Mouse (Mus musculus): ENCODE results near the gene Kirrel3. TPM values are rescaled to one million over a fixed set of nuclear protein-coding genes. Genes with fewer than 3 reads are reported as not detected.

The Kirrel3 gene
- polyA plus RNA-seq, 1 experiment from 2014 or later: 1.3 TPM

GRCm38 (mm10) chr9:34825402-34826008, 339.8 kb downstream of the Kirrel3 start:
- ATAC-seq (ENCODE audit: insufficient number of reproducible peaks, low FRiP score): no peak
- H3K9me3 ChIP-seq (replicated peaks): no peaks in the 10 kb centered on the region
- H3K27ac ChIP-seq (ENCODE audit: poor library complexity, severe bottlenecking): no peak overlapping the region
- H3K9ac ChIP-seq: no peak overlapping the region
- H3K27me3 ChIP-seq (replicated peaks): no peaks in the 10 kb centered on the region; the same call in 1 of the 2 replicates
- H3K4me3 ChIP-seq: no peak overlapping the region
- no peak overlapping the region for H3K4me2 ChIP-seq
- no peaks in the 10 kb centered on the region for H3K36me3 ChIP-seq
- WGBS: 70% methylated on average over 11 of the region's 11 CpGs
- H3K4me1 ChIP-seq (replicated peaks): no peaks in the 10 kb centered on the region

- no peak overlapping the region for H3K27ac ChIP-seq (ENCODE audit: poor library complexity, severe bottlenecking)
- ATAC-seq (ENCODE audit: insufficient number of reproducible peaks, low FRiP score): no peak
- H3K4me3 ChIP-seq: no peak overlapping the region
- H3K9ac ChIP-seq: no peak overlapping the region
- WGBS: 44% methylated on average over 3 of the region's 3 CpGs
- no peak overlapping the region for H3K4me2 ChIP-seq
- no peaks in the 10 kb centered on the region for H3K36me3 ChIP-seq
- H3K4me1 ChIP-seq (replicated peaks): no peaks in the 10 kb centered on the region
- no peaks in the 10 kb centered on the region; the same call in 1 of the 2 replicates for H3K27me3 ChIP-seq (replicated peaks)
- no peaks in the 10 kb centered on the region for H3K9me3 ChIP-seq (replicated peaks)
Observed at GRCm38 (mm10) chr9:34830696-34831095, 345.0 kb downstream of the Kirrel3 start.

- Histone ChIP-seq H3K4me3 (no peak overlapping the region), H3K36me3 (no peaks in the 10 kb centered on the region), H3K4me2 (no peak overlapping the region), H3K4me1 (replicated peaks) (no peaks in the 10 kb centered on the region), H3K27me3 (replicated peaks) (peaks cover 4% of the 10 kb centered on the region), H3K9ac (no peak overlapping the region), H3K9me3 (replicated peaks) (no peaks in the 10 kb centered on the region), H3K27ac (ENCODE audit: poor library complexity, severe bottlenecking) (no peak overlapping the region)
- no peak for ATAC-seq (ENCODE audit: insufficient number of reproducible peaks, low FRiP score)
- 63% methylated on average over 2 of the region's 2 CpGs for WGBS
Observed at GRCm38 (mm10) chr9:34836801-34837200, 351.1 kb downstream of the Kirrel3 start.

GRCm38 (mm10) chr9:34837700-34838462, 352.2 kb downstream of the Kirrel3 start:
- 39% methylated on average over 10 of the region's 10 CpGs for WGBS
- no peaks in the 10 kb centered on the region for H3K9me3 ChIP-seq (replicated peaks)
- H3K4me2 ChIP-seq: no peak overlapping the region
- H3K4me3 ChIP-seq: no peak overlapping the region
- peaks cover 12% of the 10 kb centered on the region for H3K27me3 ChIP-seq (replicated peaks)
- no peaks in the 10 kb centered on the region for H3K4me1 ChIP-seq (replicated peaks)
- H3K27ac ChIP-seq (ENCODE audit: poor library complexity, severe bottlenecking): no peak overlapping the region
- no peaks in the 10 kb centered on the region for H3K36me3 ChIP-seq
- H3K9ac ChIP-seq: no peak overlapping the region
- no peak for ATAC-seq (ENCODE audit: insufficient number of reproducible peaks, low FRiP score)

GRCm38 (mm10) chr9:34843275-34843965, 357.7 kb downstream of the Kirrel3 start:
- H3K27me3 ChIP-seq (replicated peaks): peaks cover 22% of the 10 kb centered on the region
- no peaks in the 10 kb centered on the region for H3K4me1 ChIP-seq (replicated peaks)
- H3K4me3 ChIP-seq: no peak overlapping the region
- H3K9me3 ChIP-seq (replicated peaks): no peaks in the 10 kb centered on the region
- WGBS: 51% methylated on average over 10 of the region's 10 CpGs
- ATAC-seq (ENCODE audit: insufficient number of reproducible peaks, low FRiP score): no peak
- no peaks in the 10 kb centered on the region for H3K36me3 ChIP-seq
- H3K4me2 ChIP-seq: no peak overlapping the region
- H3K9ac ChIP-seq: no peak overlapping the region
- H3K27ac ChIP-seq (ENCODE audit: poor library complexity, severe bottlenecking): no peak overlapping the region

- H3K9ac ChIP-seq: no peak overlapping the region
- ATAC-seq (ENCODE audit: insufficient number of reproducible peaks, low FRiP score): no peak
- no peaks in the 10 kb centered on the region for H3K36me3 ChIP-seq
- H3K27ac ChIP-seq (ENCODE audit: poor library complexity, severe bottlenecking): no peak overlapping the region
- no peak overlapping the region for H3K4me3 ChIP-seq
- no peak overlapping the region for H3K4me2 ChIP-seq
- WGBS: 58% methylated on average over 1 of the region's 1 CpGs
- H3K4me1 ChIP-seq (replicated peaks): no peaks in the 10 kb centered on the region
- peaks cover 22% of the 10 kb centered on the region for H3K27me3 ChIP-seq (replicated peaks)
- no peaks in the 10 kb centered on the region for H3K9me3 ChIP-seq (replicated peaks)
Observed at GRCm38 (mm10) chr9:34846440-34846839, 360.7 kb downstream of the Kirrel3 start.

GRCm38 (mm10) chr9:34847664-34848063, 362.0 kb downstream of the Kirrel3 start:
- peaks cover 11% of the 10 kb centered on the region; the same call in 1 of the 2 replicates for H3K27me3 ChIP-seq (replicated peaks)

GRCm38 (mm10) chr9:34851136-34851535, 365.4 kb downstream of the Kirrel3 start:
- no peaks in the 10 kb centered on the region for H3K9me3 ChIP-seq (replicated peaks)
- no peaks in the 10 kb centered on the region for H3K27me3 ChIP-seq (replicated peaks)
- no peak overlapping the region for H3K4me2 ChIP-seq
- WGBS: 69% methylated on average over 4 of the region's 4 CpGs
- H3K36me3 ChIP-seq: no peaks in the 10 kb centered on the region
- no peak overlapping the region for H3K4me3 ChIP-seq
- ATAC-seq (ENCODE audit: insufficient number of reproducible peaks, low FRiP score): no peak
- no peak overlapping the region for H3K9ac ChIP-seq
- no peaks in the 10 kb centered on the region for H3K4me1 ChIP-seq (replicated peaks)
- H3K27ac ChIP-seq (ENCODE audit: poor library complexity, severe bottlenecking): no peak overlapping the region

More at GRCm38 (mm10) chr9:34847664-34848063, 362.0 kb downstream of the Kirrel3 start:
- H3K9ac ChIP-seq: no peak overlapping the region
- H3K4me2 ChIP-seq: no peak overlapping the region
- H3K27ac ChIP-seq (ENCODE audit: poor library complexity, severe bottlenecking): no peak overlapping the region
- no peak overlapping the region for H3K4me3 ChIP-seq
- H3K9me3 ChIP-seq (replicated peaks): no peaks in the 10 kb centered on the region
- ATAC-seq (ENCODE audit: insufficient number of reproducible peaks, low FRiP score): no peak
- WGBS: 55% methylated on average over 5 of the region's 5 CpGs
- H3K36me3 ChIP-seq: no peaks in the 10 kb centered on the region
- no peaks in the 10 kb centered on the region for H3K4me1 ChIP-seq (replicated peaks)

GRCm38 (mm10) chr9:34857575-34857974, 371.9 kb downstream of the Kirrel3 start:
- no peak for ATAC-seq (ENCODE audit: insufficient number of reproducible peaks, low FRiP score)
- Histone ChIP-seq H3K27me3 (replicated peaks) (no peaks in the 10 kb centered on the region), H3K27ac (ENCODE audit: poor library complexity, severe bottlenecking) (no peak overlapping the region), H3K4me2 (no peak overlapping the region), H3K36me3 (no peaks in the 10 kb centered on the region), H3K9ac (no peak overlapping the region), H3K9me3 (replicated peaks) (peaks cover 7% of the 10 kb centered on the region; the same call in 1 of the 2 replicates), H3K4me3 (no peak overlapping the region), H3K4me1 (replicated peaks) (no peaks in the 10 kb centered on the region)
- WGBS: 63% methylated on average over 9 of the region's 9 CpGs

GRCm38 (mm10) chr9:34858071-34858470, 372.4 kb downstream of the Kirrel3 start:
- WGBS: 92% methylated on average over 10 of the region's 10 CpGs

GRCm38 (mm10) chr9:34860934-34861333, 375.2 kb downstream of the Kirrel3 start:
- Histone ChIP-seq H3K9me3 (replicated peaks) (peaks cover 7% of the 10 kb centered on the region; the same call in 1 of the 2 replicates), H3K4me3 (no peak overlapping the region), H3K27me3 (replicated peaks) (no peaks in the 10 kb centered on the region), H3K4me1 (replicated peaks) (no peaks in the 10 kb centered on the region), H3K27ac (ENCODE audit: poor library complexity, severe bottlenecking) (no peak overlapping the region), H3K9ac (no peak overlapping the region), H3K36me3 (no peaks in the 10 kb centered on the region), H3K4me2 (no peak overlapping the region)
- 38% methylated on average over 4 of the region's 4 CpGs for WGBS
- ATAC-seq (ENCODE audit: insufficient number of reproducible peaks, low FRiP score): no peak

More at GRCm38 (mm10) chr9:34858071-34858470, 372.4 kb downstream of the Kirrel3 start:
- Histone ChIP-seq H3K4me1 (replicated peaks) (no peaks in the 10 kb centered on the region), H3K27me3 (replicated peaks) (no peaks in the 10 kb centered on the region), H3K36me3 (no peaks in the 10 kb centered on the region), H3K9ac (no peak overlapping the region), H3K4me2 (no peak overlapping the region), H3K9me3 (replicated peaks) (peaks cover 7% of the 10 kb centered on the region; the same call in 1 of the 2 replicates), H3K4me3 (no peak overlapping the region), H3K27ac (ENCODE audit: poor library complexity, severe bottlenecking) (no peak overlapping the region)
- ATAC-seq (ENCODE audit: insufficient number of reproducible peaks, low FRiP score): no peak

Data from heart, embryonic 12.5 days (tissue).